Mouse (Mus musculus): Measurements from ENCODE around the gene Slc39a11.

Slc39a11 gene

GRCm38 (mm10) chr11:113360049-113360835 lies 289.6 kb downstream of the Slc39a11 start:
- DNase-seq (ENCODE audit: low read depth in 2 of 2, low spot score in 2 of 2), result no peak

- DNase-seq (ENCODE audit: low read depth in 2 of 2, low spot score in 2 of 2), result no peak
Observed at GRCm38 (mm10) chr11:113355932-113356331, 293.9 kb downstream of the Slc39a11 start.

DNA sequence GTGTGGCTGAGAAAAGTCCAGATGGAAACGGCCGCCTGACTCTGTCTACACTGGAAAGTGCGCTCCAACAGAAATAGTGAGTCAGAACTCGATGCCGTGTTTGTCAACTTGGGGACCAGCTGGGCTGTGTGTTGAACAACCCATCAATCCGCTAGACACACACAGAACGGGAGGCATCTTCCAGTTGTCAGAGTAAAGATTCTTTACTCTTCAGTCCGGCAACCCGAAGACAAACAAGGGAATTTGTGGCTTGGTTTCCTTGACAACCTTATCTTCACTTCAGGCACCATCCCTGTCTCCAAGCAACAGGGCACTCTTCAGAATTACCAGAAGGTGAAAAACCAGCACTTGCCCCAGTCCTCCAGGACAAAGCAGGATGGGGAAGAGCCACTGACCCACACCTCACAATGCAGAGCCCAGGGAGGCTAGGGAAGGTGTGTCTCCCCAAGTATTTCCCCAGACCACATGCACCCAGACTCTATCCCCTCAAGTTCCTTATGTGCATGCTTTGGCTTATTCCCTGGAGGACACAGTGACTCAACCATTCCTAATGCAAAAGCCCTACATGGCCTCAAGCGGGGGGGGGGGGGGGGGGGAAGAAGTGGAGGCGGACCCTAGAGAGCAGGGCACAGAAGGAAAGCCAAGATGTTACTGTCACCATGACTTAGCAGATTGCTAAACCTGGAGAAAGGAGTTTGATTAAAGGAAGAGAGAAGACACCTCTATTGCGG lies 297.6 kb downstream of the Slc39a11 start:
- no peak for DNase-seq (ENCODE audit: low read depth in 2 of 2, low spot score in 2 of 2)

DNA sequence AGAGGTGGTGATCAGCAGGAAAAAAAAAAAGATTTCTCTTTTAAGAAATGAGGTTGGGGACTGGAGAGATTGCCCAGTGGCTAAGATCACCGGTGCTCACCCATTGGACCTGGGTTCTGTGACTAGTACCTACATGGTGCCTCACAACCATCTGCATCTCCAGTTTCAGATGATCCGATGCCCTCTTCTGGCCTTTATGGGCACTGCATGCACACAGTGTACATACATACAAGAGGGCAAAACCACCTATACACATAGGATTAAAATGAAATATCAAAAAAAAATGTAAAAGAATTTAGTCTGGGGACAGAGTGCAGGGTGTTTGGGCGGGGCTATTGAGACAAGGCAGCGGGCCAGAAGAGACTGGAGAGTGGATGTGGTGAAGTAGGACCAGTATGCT lies 299.3 kb downstream of the Slc39a11 start:
- no peak for DNase-seq (ENCODE audit: low read depth in 2 of 2, low spot score in 2 of 2)

DNA sequence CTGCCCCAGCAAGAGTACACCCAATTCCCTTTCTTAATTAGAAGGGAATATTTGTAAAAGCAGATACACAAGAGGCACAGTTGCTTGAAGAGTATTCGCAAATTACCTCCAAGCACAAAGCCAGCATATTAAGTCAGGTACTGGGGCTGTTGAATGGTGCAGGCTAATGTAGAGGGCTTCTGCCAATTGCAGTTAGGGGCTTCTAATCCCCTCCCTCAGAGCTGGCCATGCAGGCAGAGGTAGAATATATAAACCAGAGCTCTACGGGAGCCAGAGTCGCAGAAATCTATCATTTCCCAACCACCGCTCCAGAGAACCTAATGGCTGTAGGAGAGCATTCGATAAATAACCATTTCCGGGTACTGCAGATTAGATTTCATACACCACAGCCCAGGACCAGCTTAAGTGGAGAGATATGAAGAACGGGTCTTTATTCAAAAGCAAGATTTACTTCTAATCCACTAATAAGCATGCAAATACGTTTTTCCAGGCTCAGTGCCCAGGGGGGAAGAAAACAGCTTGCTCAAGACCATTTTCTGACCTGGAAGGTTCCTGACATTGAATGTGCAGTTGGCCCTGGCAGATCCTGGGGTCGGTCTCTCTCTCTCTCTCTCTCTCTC lies 302.9 kb downstream of the Slc39a11 start:
- no peak for DNase-seq (ENCODE audit: low read depth in 2 of 2, low spot score in 2 of 2)

DNA sequence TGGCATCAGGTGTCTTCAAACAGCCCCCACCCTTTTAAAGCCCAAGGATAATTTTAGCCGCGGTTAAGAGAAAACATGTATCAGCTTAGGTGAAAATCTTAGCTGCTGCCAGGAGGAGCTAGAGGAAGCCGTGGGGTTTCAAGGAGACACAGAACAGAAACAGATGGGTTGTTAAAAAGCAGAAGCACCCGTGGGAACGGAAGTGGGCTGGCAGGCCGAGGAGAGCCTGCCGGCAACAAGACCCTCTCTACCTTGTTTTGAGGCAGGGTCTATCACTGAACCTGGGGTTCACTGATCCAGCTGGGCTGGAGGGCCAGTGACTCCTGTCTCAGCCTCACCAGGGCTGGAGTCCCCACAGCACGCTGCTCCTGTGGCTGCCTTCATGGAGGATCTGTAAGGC lies 310.1 kb downstream of the Slc39a11 start:
- peak; percentile 9 to 19 for DNase-seq (ENCODE audit: low read depth in 2 of 2, low spot score in 2 of 2)

DNA sequence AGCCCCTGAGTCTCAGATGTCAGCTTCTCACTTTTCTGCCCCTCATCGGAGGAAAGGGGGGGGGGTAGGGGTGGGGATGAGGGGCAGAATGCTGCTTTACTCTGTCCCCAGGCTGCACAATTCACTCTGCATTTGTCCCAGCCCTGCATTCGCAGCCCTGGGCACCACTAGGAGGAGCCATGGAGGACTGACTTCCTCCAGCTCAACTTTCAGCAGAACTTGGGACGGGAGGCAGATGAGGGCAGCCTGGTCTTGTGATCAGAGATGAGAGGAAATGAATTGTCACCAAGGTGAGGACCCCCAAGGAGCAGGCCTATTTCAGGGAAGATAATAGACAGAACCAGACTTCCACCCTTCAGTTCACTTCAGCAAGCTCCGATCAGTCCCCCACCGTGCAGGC lies 311.3 kb downstream of the Slc39a11 start:
- DNase-seq (ENCODE audit: low read depth in 2 of 2, low spot score in 2 of 2), result no peak

GRCm38 (mm10) chr11:113335706-113336105 lies 314.2 kb downstream of the Slc39a11 start:
- DNase-seq (ENCODE audit: low read depth in 2 of 2, low spot score in 2 of 2), result no peak

- DNase-seq (ENCODE audit: low read depth in 2 of 2, low spot score in 2 of 2), result no peak
Observed at GRCm38 (mm10) chr11:113334444-113334881, 315.4 kb downstream of the Slc39a11 start.

GRCm38 (mm10) chr11:113333535-113333934 lies 316.3 kb downstream of the Slc39a11 start:
- DNase-seq (ENCODE audit: low read depth in 2 of 2, low spot score in 2 of 2), result no peak

GRCm38 (mm10) chr11:113330061-113330591 lies 319.8 kb downstream of the Slc39a11 start:
- no peak for DNase-seq (ENCODE audit: low read depth in 2 of 2, low spot score in 2 of 2)

GRCm38 (mm10) chr11:113327499-113328062 lies 322.3 kb downstream of the Slc39a11 start:
- DNase-seq (ENCODE audit: low read depth in 2 of 2, low spot score in 2 of 2), result no peak

- DNase-seq (ENCODE audit: low read depth in 2 of 2, low spot score in 2 of 2), result peak; percentile 37 to 63
Observed at GRCm38 (mm10) chr11:113326387-113327011, 323.4 kb downstream of the Slc39a11 start.

DNA sequence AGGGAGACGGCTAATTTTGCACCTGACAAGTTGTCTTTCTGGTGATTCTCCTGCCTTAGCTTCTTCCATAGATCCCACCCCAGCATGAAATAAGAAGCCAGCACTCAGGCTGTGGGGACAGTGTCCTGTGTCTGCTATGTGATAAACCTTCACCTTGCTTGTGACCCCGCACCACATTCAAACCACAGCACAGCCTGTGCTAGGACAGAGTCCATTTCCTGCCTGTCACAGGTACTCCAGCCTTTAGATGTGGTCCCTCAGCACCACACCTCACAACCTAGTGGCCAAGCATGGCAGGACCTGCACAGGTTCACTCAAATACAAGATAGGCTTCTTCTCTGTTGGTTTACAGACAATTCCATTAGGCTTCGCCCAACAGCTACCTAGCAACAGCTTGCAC lies 328.3 kb downstream of the Slc39a11 start:
- DNase-seq (ENCODE audit: low read depth in 2 of 2, low spot score in 2 of 2), result no peak

- DNase-seq (ENCODE audit: low read depth in 2 of 2, low spot score in 2 of 2), result no peak
Observed at GRCm38 (mm10) chr11:113309265-113309951, 340.5 kb downstream of the Slc39a11 start.

GRCm38 (mm10) chr11:113308256-113308941 lies 341.5 kb downstream of the Slc39a11 start:
- no peak for DNase-seq (ENCODE audit: low read depth in 2 of 2, low spot score in 2 of 2)

GRCm38 (mm10) chr11:113303204-113303603 lies 346.7 kb downstream of the Slc39a11 start:
- no peak for DNase-seq (ENCODE audit: low read depth in 2 of 2, low spot score in 2 of 2)

GRCm38 (mm10) chr11:113299492-113299891 lies 350.4 kb downstream of the Slc39a11 start:
- DNase-seq (ENCODE audit: low read depth in 2 of 2, low spot score in 2 of 2), result no peak

DNA sequence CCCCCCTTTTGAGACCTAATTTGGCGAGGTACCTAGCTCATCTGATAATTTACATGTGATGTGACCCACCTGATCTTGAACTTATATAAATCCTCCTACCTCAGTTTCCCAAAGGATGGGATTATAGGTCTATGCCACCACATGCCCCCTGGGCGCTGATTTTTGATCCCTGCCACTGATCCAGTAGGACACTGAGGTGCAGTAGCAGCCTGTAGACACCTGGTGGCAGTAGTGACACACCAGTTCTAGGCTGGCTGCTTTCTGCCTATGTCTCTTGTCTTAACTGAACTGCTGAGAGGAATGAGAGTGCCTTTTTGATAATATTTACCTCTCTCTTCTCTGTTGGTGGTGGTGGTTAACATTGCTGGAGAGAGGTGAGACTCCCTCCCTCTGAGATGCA lies 352.1 kb downstream of the Slc39a11 start:
- peak; percentile 35 to 63 for DNase-seq (ENCODE audit: low read depth in 2 of 2, low spot score in 2 of 2)
